Mouse (Mus musculus) right cerebral cortex, postnatal 10 days (tissue): ENCODE measurements at regions not wholly inside any gene's neighbourhood (a gene's known extent, or its start where the extent isn't known, plus 50 kb on each side); places are given as distances from the start of the nearest gene placed in this dataset.

Experiments used
- DNase-seq, 2 experiments: peaks; one replicate each; pipeline ENCODE4 v3.0.0; 2021; ENCODE audit warnings: low spot score in 2 of 2

DNA sequence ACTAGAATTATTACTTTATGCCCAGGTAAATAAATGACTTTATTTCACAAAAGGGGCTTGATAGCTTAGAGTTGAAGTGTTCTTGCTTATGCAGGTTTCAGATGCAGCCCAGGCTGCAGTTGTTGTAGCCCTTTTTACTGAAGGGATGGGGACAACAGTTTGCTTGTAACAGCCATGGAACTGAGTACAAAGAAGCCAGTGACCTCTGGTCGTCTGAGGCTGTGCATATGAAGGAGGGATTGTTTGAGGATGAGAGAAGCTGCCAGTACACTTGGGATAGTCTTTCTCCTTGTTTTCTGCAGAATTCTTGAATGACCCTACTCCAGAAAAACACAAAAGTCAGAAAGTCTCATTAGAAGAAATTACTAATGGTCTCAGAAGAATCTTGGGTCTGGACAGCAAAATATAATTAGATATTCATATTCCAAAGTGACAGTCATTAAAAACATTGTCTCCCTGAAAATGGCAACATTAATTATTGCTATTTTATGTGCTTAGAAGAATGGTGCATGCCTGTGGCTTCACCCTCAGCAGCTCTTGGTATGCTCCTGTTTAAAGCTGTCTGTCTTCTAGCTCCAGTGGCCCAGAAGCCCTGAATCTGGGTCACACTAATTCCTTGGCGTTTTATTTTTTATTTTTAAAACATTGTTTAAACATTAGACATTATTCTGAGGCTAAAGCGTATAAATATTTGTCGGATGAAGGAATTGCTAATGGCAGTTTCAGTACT, 61.9 kb upstream of the Arhgap32 start:
- DNase-seq = peak in 1 of 2 experiments; percentile 30

DNA sequence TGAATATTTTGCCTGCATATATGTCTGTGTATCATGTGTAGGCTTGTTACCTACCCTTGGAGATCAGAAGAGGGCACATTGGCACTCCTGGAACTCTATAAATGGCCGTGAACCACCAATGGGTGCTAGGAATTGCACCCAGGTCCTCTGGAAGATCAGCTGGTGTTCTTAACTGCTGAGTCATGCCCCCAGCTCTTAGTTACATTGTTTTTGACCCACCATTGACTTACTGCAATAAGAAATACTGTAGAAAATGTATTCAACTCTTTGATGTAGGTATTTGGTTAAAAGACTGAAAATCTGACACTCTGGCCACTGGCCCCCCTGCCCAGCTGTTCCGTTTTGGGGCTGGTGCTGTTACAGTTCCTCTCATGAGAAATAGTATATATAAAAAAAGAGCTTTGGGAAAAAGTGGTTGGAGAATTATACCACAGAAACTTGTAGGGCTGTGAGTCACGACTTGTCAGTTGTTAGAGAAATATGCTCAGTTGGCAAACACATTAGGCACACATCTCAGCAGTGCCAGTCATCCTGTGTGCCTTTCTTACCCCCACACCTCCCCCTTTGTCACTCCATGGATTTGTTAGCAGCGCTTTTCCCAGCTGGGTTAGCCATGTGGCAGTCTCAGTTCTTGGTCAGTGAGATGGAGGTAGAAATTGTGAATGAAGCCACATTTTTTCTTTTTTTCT, 58.4 kb upstream of the Arhgap32 start:
- DNase-seq = no peak

DNA sequence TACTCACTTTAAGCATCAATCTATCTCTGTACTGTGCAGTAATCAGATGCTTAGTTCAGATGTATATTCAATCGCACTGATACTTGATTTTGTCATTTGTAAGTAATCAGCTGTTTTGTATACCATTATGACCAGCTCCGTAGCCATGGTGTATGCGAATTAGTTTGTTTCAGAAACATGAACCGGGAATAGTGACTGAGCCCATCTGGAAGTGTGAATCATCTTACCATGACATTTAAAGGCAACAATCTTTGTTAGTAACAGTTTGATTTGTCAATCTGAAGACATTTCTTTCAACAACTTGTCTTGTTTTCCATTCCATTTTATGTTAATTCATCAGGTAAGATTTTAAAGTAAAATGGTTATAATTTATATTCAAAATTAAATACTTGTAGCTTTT, 53.2 kb upstream of the Arhgap32 start:
- DNase-seq = no peak

DNA sequence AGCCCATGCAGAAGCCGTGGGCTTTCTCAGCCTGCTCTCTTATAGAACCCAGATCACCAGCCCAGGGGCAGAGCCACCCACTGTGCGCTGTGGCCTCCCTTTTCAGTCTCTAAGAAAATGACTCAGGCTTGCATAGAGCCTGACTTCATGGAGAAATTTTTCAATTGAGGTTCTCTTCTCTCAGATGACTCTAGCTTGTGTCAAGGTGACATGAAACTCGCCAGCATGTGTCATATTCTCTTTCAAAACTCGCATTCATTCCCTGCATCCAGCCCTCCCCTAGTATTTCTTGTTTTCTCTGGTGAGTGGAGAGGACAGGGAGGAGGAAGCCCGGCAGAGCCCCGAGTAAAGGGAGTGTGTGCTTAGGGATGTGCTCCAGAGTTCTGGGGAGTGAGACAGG, 52.4 kb upstream of the Arhgap32 start:
- DNase-seq = no peak

DNA sequence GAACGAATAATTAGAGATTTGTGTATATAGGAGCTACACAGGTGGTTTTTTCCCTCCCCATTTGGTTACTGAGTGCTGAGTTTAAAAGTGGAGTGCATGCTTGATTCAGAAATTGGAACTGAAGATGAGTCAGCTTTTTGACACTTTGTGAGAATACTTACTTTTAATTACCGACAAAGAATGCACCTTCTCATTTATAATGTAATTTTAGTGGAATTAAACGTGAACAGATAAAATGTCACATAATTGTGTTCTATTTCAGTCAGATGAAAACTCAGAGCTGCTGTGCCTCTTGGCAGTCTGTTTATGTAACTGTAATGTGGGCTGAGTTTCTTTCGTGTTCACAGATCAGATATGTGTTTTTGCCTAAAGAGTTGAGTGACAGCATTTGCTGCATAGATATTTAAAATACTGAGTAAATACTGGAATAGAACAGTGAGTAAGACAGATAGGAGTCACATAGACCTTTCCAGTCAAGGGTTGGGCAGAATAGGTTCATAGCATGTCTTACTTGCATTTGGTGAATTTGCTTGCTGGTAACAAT, 51.9 kb upstream of the Arhgap32 start:
- DNase-seq = no peak
